Mouse (Mus musculus) liver, adult 2 months (tissue): ENCODE measurements around the gene Mgmt.

Experiments
- CTCF ChIP-seq: fragments of 200-500 bp; IDR thresholded peaks from 2 replicates; pipeline ENCODE4 v1.5.1; 2011; ENCODE audit warnings: low read depth, low read length, control low read depth
- POLR2A ChIP-seq: fragments of 200-500 bp; IDR thresholded peaks from 2 replicates; pipeline ENCODE4 v1.6.1; 2011; ENCODE audit warnings: low read length, control low read depth; ENCODE audit not compliant: insufficient read depth; ENCODE audit errors: extremely low read depth

DNA sequence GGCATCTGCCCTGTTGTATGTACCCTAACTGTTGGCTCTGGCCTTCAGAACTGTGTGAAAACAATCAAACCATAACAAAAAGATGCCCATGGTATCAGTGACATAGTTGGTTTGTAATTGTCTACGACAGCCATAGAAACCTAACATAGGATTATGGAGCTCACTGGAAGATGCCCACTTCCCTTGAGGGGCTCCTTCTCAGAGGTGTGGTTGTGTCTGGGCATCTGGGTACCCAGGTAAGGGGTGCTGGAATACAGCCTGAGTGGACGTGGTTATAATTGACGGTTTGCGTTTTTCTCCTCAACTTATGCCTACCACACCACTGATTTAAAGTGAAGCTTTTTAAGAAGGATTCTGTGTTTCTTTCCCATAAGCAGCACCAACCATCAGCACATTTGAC lies 28.5 kb upstream of the Mgmt start:
- TF ChIP-seq CTCF (no peak), POLR2A (no peak)
